Mouse (Mus musculus): ENCODE measurements around the gene Gldc. TPM values are rescaled to one million over a fixed set of nuclear protein-coding genes. Genes with fewer than 3 reads are reported as not detected.
A peak's percentile ranks its signal among the peaks of the same experiment; 100 is the strongest.

Gene Gldc
- polyA plus RNA-seq, 1 experiment from 2014 or later, result 20.9 TPM

DNA sequence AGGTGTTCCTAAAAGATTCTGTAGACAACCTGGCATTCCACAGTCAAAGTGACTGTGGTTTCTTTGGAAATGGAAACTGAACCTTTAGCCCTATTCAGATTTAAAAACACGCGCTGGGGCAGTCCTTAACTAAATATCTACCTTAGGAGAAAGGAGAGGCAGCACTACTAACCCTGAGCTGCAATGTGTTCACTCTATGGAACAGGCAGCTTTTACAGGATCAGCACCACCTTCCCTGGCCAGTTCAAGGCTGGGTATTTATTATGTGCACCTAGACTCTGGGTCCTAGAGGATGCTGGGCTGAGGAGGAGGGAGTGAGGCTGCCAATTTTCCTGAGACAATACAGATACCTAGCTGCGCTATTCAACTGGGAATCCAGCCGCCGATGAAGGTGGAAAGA is 59.6 kb downstream of the Gldc start:
- Histone ChIP-seq H3K4me1 (peaks cover 9% of the 10 kb centered on the region), H3K4me2 (replicated peaks) (no peak overlapping the region), H3K36me3 (no peaks in the 10 kb centered on the region), H3K9ac (no peak overlapping the region), H3K4me3 (no peak overlapping the region), H3K27ac (no peak overlapping the region), H3K27me3 (replicated peaks) (no peaks in the 10 kb centered on the region), H3K9me3 (no peaks in the 10 kb centered on the region)
- ATAC-seq (ENCODE audit: low FRiP score, low read depth), result no peak
- 95% methylated on average over 5 of the region's 5 CpGs for WGBS

- H3K36me3 ChIP-seq, result no peaks in the 10 kb centered on the region
- H3K4me2 ChIP-seq (replicated peaks), result no peak overlapping the region
- ATAC-seq (ENCODE audit: low FRiP score, low read depth), result no peak
- 61% methylated on average over 14 of the region's 14 CpGs for WGBS
- H3K4me3 ChIP-seq, result no peak overlapping the region
- no peaks in the 10 kb centered on the region for H3K27me3 ChIP-seq (replicated peaks)
- no peak overlapping the region for H3K9ac ChIP-seq
- H3K9me3 ChIP-seq, result no peaks in the 10 kb centered on the region
- no peak overlapping the region for H3K27ac ChIP-seq
- H3K4me1 ChIP-seq, result peaks cover 9% of the 10 kb centered on the region
Observed at GRCm38 (mm10) chr19:30114919-30115441, 60.2 kb downstream of the Gldc start.

DNA sequence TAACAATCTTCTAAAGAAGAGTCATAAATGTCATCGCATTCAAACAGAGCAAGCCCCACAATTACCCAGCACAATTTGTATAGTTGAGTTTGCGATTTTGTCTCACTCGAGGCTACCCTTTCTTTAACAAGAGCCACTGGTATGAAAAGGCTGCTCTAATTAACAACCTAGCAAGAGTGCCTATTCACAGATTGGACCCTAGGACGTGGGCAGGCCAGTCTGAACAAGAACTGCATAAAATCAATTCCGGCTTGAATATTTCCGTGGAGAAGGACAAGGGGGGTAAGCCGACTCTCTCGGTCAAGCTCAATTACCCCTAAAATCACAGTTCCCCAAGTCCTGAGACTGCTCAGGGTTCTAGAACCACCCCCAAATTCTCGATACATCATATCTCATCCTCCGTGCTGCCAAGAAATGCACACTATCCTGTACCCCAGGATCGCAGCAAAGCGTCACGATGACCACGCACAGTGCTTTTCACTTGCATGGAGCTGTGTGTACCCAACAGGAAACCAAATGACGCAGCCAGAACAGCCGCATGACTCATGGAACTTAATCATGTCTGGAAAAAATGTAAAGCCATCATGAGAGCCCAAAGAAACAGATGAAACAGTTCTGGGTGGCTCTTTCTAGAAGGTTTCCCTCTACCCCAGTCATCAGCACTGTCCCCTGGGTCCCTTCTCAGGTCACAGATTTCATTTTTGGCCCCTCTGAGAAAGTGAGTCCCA is 62.1 kb downstream of the Gldc start:
- ATAC-seq (ENCODE audit: low FRiP score, low read depth), result no peak
- H3K4me1 ChIP-seq, result peaks cover 5% of the 10 kb centered on the region
- H3K27ac ChIP-seq, result no peak overlapping the region
- WGBS, result 82% methylated on average over 16 of the region's 16 CpGs
- H3K4me2 ChIP-seq (replicated peaks), result no peak overlapping the region
- H3K9ac ChIP-seq, result no peak overlapping the region
- no peaks in the 10 kb centered on the region for H3K9me3 ChIP-seq
- no peaks in the 10 kb centered on the region for H3K27me3 ChIP-seq (replicated peaks)
- no peaks in the 10 kb centered on the region for H3K36me3 ChIP-seq
- no peak overlapping the region for H3K4me3 ChIP-seq

GRCm38 (mm10) chr19:30111421-30111820 is 63.8 kb downstream of the Gldc start:
- Histone ChIP-seq H3K9ac (no peak overlapping the region), H3K27me3 (replicated peaks) (no peaks in the 10 kb centered on the region), H3K4me2 (replicated peaks) (no peak overlapping the region), H3K9me3 (no peaks in the 10 kb centered on the region), H3K27ac (no peak overlapping the region), H3K36me3 (no peaks in the 10 kb centered on the region), H3K4me3 (no peak overlapping the region), H3K4me1 (no peaks in the 10 kb centered on the region)
- whole genome bisulfite sequencing, result 93% methylated on average over 3 of the region's 3 CpGs
- ATAC-seq (ENCODE audit: low FRiP score, low read depth), result no peak

GRCm38 (mm10) chr19:30109122-30109521 is 66.1 kb downstream of the Gldc start:
- no peak overlapping the region for H3K4me3 ChIP-seq
- no peaks in the 10 kb centered on the region for H3K9me3 ChIP-seq
- H3K4me2 ChIP-seq (replicated peaks), result no peak overlapping the region
- no peak overlapping the region for H3K9ac ChIP-seq
- ATAC-seq (ENCODE audit: low FRiP score, low read depth), result no peak
- H3K36me3 ChIP-seq, result no peaks in the 10 kb centered on the region
- no peaks in the 10 kb centered on the region for H3K27me3 ChIP-seq (replicated peaks)
- no peak overlapping the region for H3K27ac ChIP-seq
- no peaks in the 10 kb centered on the region for H3K4me1 ChIP-seq
- WGBS, result 74% methylated on average over 6 of the region's 6 CpGs

DNA sequence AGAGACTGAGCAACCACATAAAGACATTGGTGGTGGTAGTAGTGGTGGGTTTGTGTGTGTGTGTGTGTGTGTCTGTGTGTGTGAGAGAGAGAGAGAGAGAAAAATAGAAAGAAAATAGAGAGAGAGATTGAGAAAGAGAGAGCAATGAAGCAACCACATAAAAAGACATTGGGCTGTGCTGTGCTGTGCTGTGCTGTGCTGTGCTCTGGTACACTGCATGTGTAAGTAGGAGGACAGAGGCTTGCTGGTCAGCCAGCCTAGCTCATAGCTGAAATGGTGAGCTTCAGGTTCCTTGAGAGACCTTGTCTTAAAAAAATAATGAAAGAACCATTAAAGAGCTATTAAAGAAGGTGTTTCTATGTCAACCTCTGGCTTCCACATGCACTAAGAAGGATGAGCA is 66.6 kb downstream of the Gldc start:
- Histone ChIP-seq H3K4me1 (no peaks in the 10 kb centered on the region), H3K4me2 (replicated peaks) (no peak overlapping the region), H3K36me3 (no peaks in the 10 kb centered on the region), H3K9me3 (no peaks in the 10 kb centered on the region), H3K9ac (no peak overlapping the region), H3K4me3 (no peak overlapping the region), H3K27ac (no peak overlapping the region), H3K27me3 (replicated peaks) (no peaks in the 10 kb centered on the region)
- ATAC-seq (ENCODE audit: low FRiP score, low read depth), result no peak

- H3K4me3 ChIP-seq, result no peak overlapping the region
- peaks cover under 1% of the 10 kb centered on the region; the same call in 1 of the 2 replicates for H3K36me3 ChIP-seq
- no peak overlapping the region for H3K9ac ChIP-seq
- H3K27ac ChIP-seq, result no peak overlapping the region
- H3K4me1 ChIP-seq, result no peaks in the 10 kb centered on the region
- no peak for ATAC-seq (ENCODE audit: low FRiP score, low read depth)
- H3K27me3 ChIP-seq (replicated peaks), result no peaks in the 10 kb centered on the region
- H3K9me3 ChIP-seq, result no peaks in the 10 kb centered on the region
- no peak overlapping the region for H3K4me2 ChIP-seq (replicated peaks)
- 67% methylated on average over 10 of the region's 10 CpGs for WGBS
Observed at GRCm38 (mm10) chr19:30107221-30107845, 67.9 kb downstream of the Gldc start.

- Histone ChIP-seq H3K4me1 (no peaks in the 10 kb centered on the region), H3K36me3 (peaks cover 7% of the 10 kb centered on the region; the same call in 1 of the 2 replicates), H3K27me3 (replicated peaks) (no peaks in the 10 kb centered on the region), H3K4me3 (no peak overlapping the region), H3K9me3 (no peaks in the 10 kb centered on the region), H3K4me2 (replicated peaks) (no peak overlapping the region), H3K9ac (no peak overlapping the region), H3K27ac (no peak overlapping the region)
- no peak for ATAC-seq (ENCODE audit: low FRiP score, low read depth)
- 89% methylated on average over 6 of the region's 6 CpGs for WGBS
Observed at GRCm38 (mm10) chr19:30105045-30105842, 70.0 kb downstream of the Gldc start.

DNA sequence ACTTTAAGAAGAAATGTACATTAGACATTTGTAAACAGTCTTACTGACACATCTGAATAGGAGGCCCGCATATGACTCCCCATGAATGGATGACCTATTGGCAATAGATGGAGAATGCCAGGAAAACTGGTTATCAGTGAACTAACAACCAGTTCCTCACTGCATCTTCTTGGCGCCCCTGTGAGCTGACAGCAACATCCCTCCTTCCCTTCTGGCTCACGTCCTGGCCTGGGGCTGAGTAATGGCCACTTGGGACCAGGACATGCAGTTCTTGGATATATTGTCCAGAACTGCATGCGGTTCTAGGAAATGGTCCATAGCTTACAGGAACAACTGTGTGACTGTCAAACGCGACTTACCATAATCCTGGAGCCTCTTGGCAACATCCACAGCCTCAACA is 72.6 kb downstream of the Gldc start:
- H3K4me1 ChIP-seq, result no peaks in the 10 kb centered on the region
- H3K9ac ChIP-seq, result no peak overlapping the region
- no peak overlapping the region for H3K4me3 ChIP-seq
- no peak overlapping the region for H3K27ac ChIP-seq
- H3K27me3 ChIP-seq (replicated peaks), result no peaks in the 10 kb centered on the region
- H3K9me3 ChIP-seq, result 0 out of 2 replicates have a peak, but pooled peaks cover 6% of the 10 kb centered on the region
- peaks cover 32% of the 10 kb centered on the region for H3K36me3 ChIP-seq
- ATAC-seq (ENCODE audit: low FRiP score, low read depth), result no peak
- H3K4me2 ChIP-seq (replicated peaks), result no peak overlapping the region
- WGBS, result 93% methylated on average over 6 of the region's 6 CpGs

GRCm38 (mm10) chr19:30100571-30100970 is 74.7 kb downstream of the Gldc start:
- H3K27me3 ChIP-seq (replicated peaks), result no peaks in the 10 kb centered on the region
- no peak overlapping the region for H3K4me2 ChIP-seq (replicated peaks)
- peaks cover 50% of the 10 kb centered on the region for H3K36me3 ChIP-seq
- H3K4me1 ChIP-seq, result 0 out of 2 replicates have a peak, but pooled peaks cover 4% of the 10 kb centered on the region
- 96% methylated on average over 12 of the region's 12 CpGs for WGBS
- H3K9ac ChIP-seq, result no peak overlapping the region
- H3K4me3 ChIP-seq, result no peak overlapping the region
- H3K27ac ChIP-seq, result no peak overlapping the region
- no peak for ATAC-seq (ENCODE audit: low FRiP score, low read depth)
- H3K9me3 ChIP-seq, result 0 out of 2 replicates have a peak, but pooled peaks cover 6% of the 10 kb centered on the region

DNA sequence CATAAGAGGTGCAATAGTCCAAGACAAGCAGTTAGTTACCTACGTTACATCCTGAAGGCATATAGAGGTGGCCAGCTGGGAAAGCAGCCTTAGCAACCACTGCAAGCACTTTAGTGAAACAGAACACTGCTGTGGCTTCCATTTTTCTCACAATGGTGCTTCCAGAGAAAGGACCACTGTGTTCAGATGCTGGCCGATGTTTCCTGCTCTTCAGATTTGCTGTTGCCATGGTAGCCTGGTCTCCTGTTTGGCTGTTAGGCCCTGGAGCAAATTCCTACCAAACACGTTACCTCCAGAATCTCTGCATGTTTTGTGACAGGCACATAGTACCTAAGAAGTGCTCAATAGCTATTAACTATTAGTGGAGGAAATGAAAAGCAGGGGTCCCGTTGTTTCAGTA is 78.2 kb downstream of the Gldc start:
- no peak overlapping the region for H3K9ac ChIP-seq
- 84% methylated on average over 4 of the region's 4 CpGs for WGBS
- no peak overlapping the region for H3K4me2 ChIP-seq (replicated peaks)
- no peak overlapping the region for H3K27ac ChIP-seq
- H3K4me3 ChIP-seq, result no peak overlapping the region
- 0 out of 2 replicates have a peak, but pooled peaks cover 4% of the 10 kb centered on the region for H3K4me1 ChIP-seq
- H3K36me3 ChIP-seq, result peaks cover 74% of the 10 kb centered on the region
- H3K27me3 ChIP-seq (replicated peaks), result no peaks in the 10 kb centered on the region
- H3K9me3 ChIP-seq, result 0 out of 2 replicates have a peak, but pooled peaks cover 6% of the 10 kb centered on the region
- ATAC-seq (ENCODE audit: low FRiP score, low read depth), result no peak

DNA sequence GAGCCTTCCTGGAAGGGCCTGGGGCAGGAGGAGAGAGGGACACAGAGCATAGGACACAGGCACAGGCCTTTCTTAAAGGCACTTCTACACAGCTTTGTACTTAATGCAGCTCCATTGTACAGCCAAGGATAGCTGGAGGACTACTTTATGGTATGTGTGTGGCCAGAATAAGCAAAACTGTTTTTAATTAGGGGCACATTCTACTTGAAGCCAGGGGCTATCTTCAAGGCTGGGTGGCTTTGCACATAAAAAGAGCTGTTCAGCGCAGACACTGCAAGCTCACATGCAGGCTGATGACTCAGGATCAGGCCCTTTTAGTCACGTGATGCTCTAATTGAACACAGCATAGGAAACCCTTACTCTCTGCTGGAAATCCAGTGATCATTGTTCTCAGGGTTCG is 79.0 kb downstream of the Gldc start:
- 51% methylated on average over 3 of the region's 3 CpGs for WGBS
- no peak overlapping the region for H3K27ac ChIP-seq

More for the DNA sequence above, 79.0 kb downstream of the Gldc start:
- Histone ChIP-seq H3K27me3 (replicated peaks) (no peaks in the 10 kb centered on the region), H3K36me3 (peaks cover 83% of the 10 kb centered on the region), H3K4me2 (replicated peaks) (no peak overlapping the region), H3K9me3 (0 out of 2 replicates have a peak, but pooled peaks cover 6% of the 10 kb centered on the region), H3K4me1 (0 out of 2 replicates have a peak, but pooled peaks cover 4% of the 10 kb centered on the region), H3K4me3 (no peak overlapping the region), H3K9ac (no peak overlapping the region)
- peak; percentile 67; the same call in 1 of the 2 replicates for ATAC-seq (ENCODE audit: low FRiP score, low read depth)
